Mouse (Mus musculus) urinary bladder, postnatal 36 days (tissue): ENCODE results near the gene Gm20826.
"Not testable (repeated sequence)": the region's sequence is repeated elsewhere in the genome, so short reads cannot be mapped to it uniquely, and the experiment has no call there.

Experiments used
- DNase-seq, 2 experiments: peaks; one replicate each; pipeline ENCODE4 v3.0.0; 2022; ENCODE audit warnings: low spot score in 2 of 2, mixed read lengths in 1 of 2

Gm20826 gene

DNA sequence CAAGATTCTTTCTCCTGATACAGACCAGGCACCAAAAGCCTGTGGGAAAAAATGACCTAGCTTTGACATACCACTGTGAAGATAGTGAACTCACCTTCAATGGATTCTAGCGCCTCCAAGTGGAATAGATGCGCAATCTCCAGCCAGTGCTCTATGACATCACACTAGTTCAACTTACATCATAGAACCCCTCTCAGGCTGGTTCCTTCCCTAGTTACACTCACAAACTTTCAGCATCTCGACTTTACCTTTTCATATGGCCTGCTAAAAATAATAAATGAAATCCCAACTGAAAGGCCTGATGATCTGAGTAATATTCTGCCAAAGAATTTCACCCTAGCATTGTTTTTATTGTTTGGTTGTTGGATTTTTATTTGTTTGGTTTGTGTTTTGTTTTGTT, at the start of gene Gm20826:
TSS of gene Gm20826 (minus strand) at position 101 of the 400 bp plus-strand sequence.
- DNase-seq, result not testable (repeated sequence)
